Mouse (Mus musculus) intestine, embryonic 16.5 days (tissue): ENCODE results near the gene Zbtb45. TPM values are rescaled to one million over a fixed set of nuclear protein-coding genes. Genes with fewer than 3 reads are reported as not detected.
A peak's percentile ranks its signal among the peaks of the same experiment; 100 is the strongest.

Experiments used
- ATAC-seq: fragments of 200-750 bp; cut with Nextera tagmentation; 2 replicates; pipeline ENCODE4 v1.8.0; 2017; ENCODE audit warnings: moderate TSS enrichment, moderate library complexity
- H3K27ac ChIP-seq: fragments of 300-500 bp; sonication (generic); 2 replicates; pipeline ENCODE4 v1.5.1; 2014; ENCODE audit warnings: mild to moderate bottlenecking, low read length
- H3K27me3 ChIP-seq: fragments of 300-500 bp; sonication (generic); replicated peaks from 2 replicates; pipeline ENCODE4 v1.6.1; 2014; ENCODE audit warnings: low read length, control low read depth, mixed read lengths; ENCODE audit not compliant: control insufficient read depth, insufficient read depth
- H3K36me3 ChIP-seq: fragments of 300-500 bp; sonication (generic); 2 replicates; pipeline ENCODE4 v1.6.1; 2014; ENCODE audit warnings: low read length, control low read depth; ENCODE audit not compliant: control insufficient read depth, insufficient read depth
- H3K4me1 ChIP-seq: fragments of 300-500 bp; sonication (generic); 2 replicates; pipeline ENCODE4 v1.6.1; 2014; ENCODE audit warnings: low read length, control low read depth, mixed read lengths; ENCODE audit not compliant: control insufficient read depth, insufficient read depth
- H3K4me2 ChIP-seq: fragments of 300-500 bp; sonication (generic); 2 replicates; pipeline ENCODE4 v1.6.1; 2014; ENCODE audit warnings: low read depth, low read length, control low read depth
- H3K4me3 ChIP-seq: fragments of 300-500 bp; sonication (generic); 2 replicates; pipeline ENCODE4 v1.5.1; 2014; ENCODE audit warnings: mild to moderate bottlenecking, low read length
- H3K9ac ChIP-seq: fragments of 300-500 bp; sonication (generic); 2 replicates; pipeline ENCODE4 v1.6.1; 2014; ENCODE audit warnings: low read depth, low read length
- H3K9me3 ChIP-seq: fragments of 300-500 bp; sonication (generic); 2 replicates; pipeline ENCODE4 v1.6.1; 2016; ENCODE audit warnings: low read length, control low read depth; ENCODE audit not compliant: control insufficient read depth
- WGBS: fragments of 180-500 bp; shearing (Covaris S2); extraction: QIAGEN DNeasy Blood & Tissue Kit; methylation state at CpG from one replicate; pipeline ENCODE4 v1.1.7; 2014; 5-methylcytosine and 5-hydroxymethylcytosine counted together
- polyA plus RNA-seq: library from polyadenylated mRNA; unstranded; fragments of >200 nt; fragmentation: Nextera tagmentation; extraction: Ambion mirVana; gene quantifications from 2 replicates; pipeline ENCODE4 v1.2.1, GENCODE M21; 2015

Gene Zbtb45
- polyA plus RNA-seq, 1 experiment from 2014 or later = 23.2 TPM

DNA sequence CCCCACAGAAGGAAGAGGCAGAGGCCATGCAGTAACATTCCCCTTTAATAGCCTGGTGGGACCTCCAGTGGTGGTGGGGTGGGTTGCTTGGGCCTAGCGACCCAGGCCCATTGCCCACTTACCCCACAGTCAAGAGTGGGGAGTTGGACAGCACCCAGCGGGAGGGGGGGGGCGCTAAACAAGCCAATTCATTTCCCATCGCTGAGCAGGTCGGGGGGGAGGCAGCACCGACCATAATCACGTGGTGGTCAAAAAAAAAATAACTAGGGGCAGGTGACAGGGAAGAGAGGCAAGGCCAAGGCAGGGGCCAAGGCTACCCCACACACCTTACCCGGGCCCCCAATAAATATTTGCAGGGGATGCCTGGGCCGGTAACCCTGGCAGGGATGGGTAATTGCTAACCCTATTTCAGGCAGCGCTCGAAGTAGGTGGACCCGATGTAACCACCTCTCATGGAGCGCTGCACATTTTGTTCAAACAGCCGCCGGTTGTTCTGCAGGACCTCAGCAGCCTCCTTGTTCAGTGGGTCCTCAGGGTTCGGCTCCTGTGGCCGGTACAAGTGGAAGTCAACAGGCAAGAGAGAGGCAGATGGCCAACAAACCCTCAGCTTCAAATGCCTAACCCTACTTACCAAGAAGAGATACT, 25.5 kb upstream of the Zbtb45 start:
- H3K27me3 ChIP-seq = no peaks in the 10 kb centered on the region
- WGBS = 85% methylated on average over 17 of the region's 17 CpGs
- H3K9me3 ChIP-seq = no peaks in the 10 kb centered on the region
- peak overlapping the region; percentile 76 for H3K27ac ChIP-seq
- 0 out of 2 replicates have a peak overlapping the region, but pooled peaks have one; percentile 70 for H3K4me3 ChIP-seq
- peak overlapping the region; percentile 89 for H3K9ac ChIP-seq
- no peak for ATAC-seq
- H3K4me1 ChIP-seq = peaks cover 33% of the 10 kb centered on the region
- peaks cover 18% of the 10 kb centered on the region for H3K36me3 ChIP-seq
- peak overlapping the region; percentile 78 for H3K4me2 ChIP-seq

DNA sequence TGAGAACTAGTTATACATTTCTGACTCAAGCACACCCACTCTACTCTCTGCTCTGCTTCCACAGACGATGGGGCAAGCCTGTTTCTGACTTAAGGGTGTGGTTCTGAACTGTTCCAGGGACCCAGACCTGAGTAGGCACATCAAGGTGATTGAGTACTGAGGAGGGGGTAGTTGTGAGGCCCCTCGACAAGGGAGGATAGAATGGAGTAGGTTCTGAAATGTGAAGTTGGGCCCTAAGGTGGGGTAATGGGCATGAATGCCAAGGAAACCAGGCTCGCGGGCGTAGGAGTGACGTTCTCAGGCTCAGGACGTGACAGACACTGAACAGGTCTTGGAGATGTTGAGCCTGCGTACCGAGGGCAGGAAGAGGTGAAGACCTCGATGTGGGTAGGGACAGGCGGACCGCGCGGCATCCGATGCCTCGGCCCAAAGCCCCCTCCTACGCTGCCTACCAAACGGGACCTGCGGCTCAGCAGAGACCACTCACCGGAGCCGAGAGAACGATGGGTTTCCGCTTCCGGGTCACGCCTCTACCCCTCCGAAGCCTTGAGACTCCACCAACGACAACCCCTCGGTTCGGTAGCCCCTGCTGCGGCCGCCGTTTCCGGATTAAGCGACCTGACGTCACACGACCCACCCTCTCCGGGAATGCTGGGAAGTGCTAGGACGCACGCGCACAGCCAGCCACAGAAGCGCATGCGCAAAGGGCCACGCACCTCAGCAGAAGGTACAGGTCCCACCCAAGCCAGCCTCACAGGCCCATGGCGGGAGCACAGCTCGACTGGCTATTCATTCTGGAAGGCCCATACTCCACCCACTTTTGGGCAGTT, 24.5 kb upstream of the Zbtb45 start, which contains the start of gene Chmp2a:
TSS of gene Chmp2a (minus strand) at position 660 of the 830 bp plus-strand sequence.
- H3K27me3 ChIP-seq = no peaks in the 10 kb centered on the region
- peak within 1 kb of the TSS; percentile 70 for H3K4me3 ChIP-seq
- H3K27ac ChIP-seq = peak within 1 kb of the TSS; percentile 92
- WGBS = under 1% methylated on average over 45 of the region's 45 CpGs
- H3K9me3 ChIP-seq = no peaks in the 10 kb centered on the region
- H3K4me1 ChIP-seq = peaks cover 33% of the 10 kb centered on the region
- peak within 1 kb of the TSS; percentile 89 for H3K9ac ChIP-seq
- peak; percentile 79 for ATAC-seq
- peak within 1 kb of the TSS; percentile 78 for H3K4me2 ChIP-seq
- H3K36me3 ChIP-seq = peaks cover 27% of the 10 kb centered on the region

GRCm38 (mm10) chr7:13033451-13034147, 23.8 kb upstream of the Zbtb45 start:
- H3K9me3 ChIP-seq = no peaks in the 10 kb centered on the region
- peak overlapping the region; percentile 70 for H3K4me3 ChIP-seq

GRCm38 (mm10) chr7:13032541-13032940, 22.7 kb upstream of the Zbtb45 start:
- H3K36me3 ChIP-seq = peaks cover 45% of the 10 kb centered on the region
- 87% methylated on average over 7 of the region's 7 CpGs for WGBS
- no peaks in the 10 kb centered on the region for H3K9me3 ChIP-seq
- no peak overlapping the region for H3K4me2 ChIP-seq
- H3K9ac ChIP-seq = no peak overlapping the region
- H3K4me3 ChIP-seq = no peak overlapping the region
- ATAC-seq = no peak
- H3K27ac ChIP-seq = no peak overlapping the region
- H3K4me1 ChIP-seq = peaks cover 29% of the 10 kb centered on the region
- H3K27me3 ChIP-seq = no peaks in the 10 kb centered on the region

More at GRCm38 (mm10) chr7:13033451-13034147, 23.8 kb upstream of the Zbtb45 start:
- Histone ChIP-seq H3K4me1 (peaks cover 29% of the 10 kb centered on the region), H3K4me2 (peak overlapping the region; percentile 78), H3K9ac (peak overlapping the region; percentile 89), H3K27ac (peak overlapping the region; percentile 92), H3K36me3 (peaks cover 35% of the 10 kb centered on the region), H3K27me3 (no peaks in the 10 kb centered on the region)
- WGBS = 37% methylated on average over 13 of the region's 13 CpGs
- ATAC-seq = no peak

GRCm38 (mm10) chr7:13031983-13032382, 22.1 kb upstream of the Zbtb45 start:
- Histone ChIP-seq H3K4me2 (no peak overlapping the region), H3K4me3 (no peak overlapping the region), H3K9ac (no peak overlapping the region), H3K27ac (no peak overlapping the region), H3K36me3 (peaks cover 47% of the 10 kb centered on the region), H3K4me1 (peaks cover 29% of the 10 kb centered on the region), H3K27me3 (no peaks in the 10 kb centered on the region), H3K9me3 (no peaks in the 10 kb centered on the region)
- ATAC-seq = no peak
- WGBS = 76% methylated on average over 2 of the region's 2 CpGs

DNA sequence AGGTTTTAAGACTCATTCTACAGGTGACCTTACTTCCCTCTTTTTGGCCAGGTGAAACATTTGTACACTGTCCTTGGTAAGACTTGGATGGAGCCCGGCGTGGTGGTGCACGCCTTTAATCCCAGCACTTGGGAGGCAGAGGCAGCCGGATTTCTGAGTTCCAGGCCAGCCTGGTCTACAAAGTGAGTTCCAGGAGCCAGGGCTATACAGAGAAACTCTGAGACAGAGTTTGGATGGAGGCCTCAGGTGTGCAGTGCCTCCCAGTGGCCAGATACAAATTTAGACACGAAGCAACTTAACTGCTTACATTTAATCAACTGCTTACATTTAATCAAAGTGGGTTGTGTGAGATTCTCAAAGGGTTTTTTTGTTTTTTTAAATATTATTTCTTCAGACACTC, 21.2 kb upstream of the Zbtb45 start:
- Histone ChIP-seq H3K4me3 (no peak overlapping the region), H3K36me3 (peaks cover 47% of the 10 kb centered on the region), H3K27ac (no peak overlapping the region), H3K4me2 (no peak overlapping the region), H3K4me1 (peaks cover 26% of the 10 kb centered on the region), H3K27me3 (no peaks in the 10 kb centered on the region), H3K9me3 (no peaks in the 10 kb centered on the region), H3K9ac (no peak overlapping the region)
- WGBS = 72% methylated on average over 5 of the region's 5 CpGs
- ATAC-seq = no peak

GRCm38 (mm10) chr7:13028986-13029385, 19.2 kb upstream of the Zbtb45 start:
- no peak overlapping the region for H3K9ac ChIP-seq
- ATAC-seq = no peak

GRCm38 (mm10) chr7:13025511-13026112, 15.8 kb upstream of the Zbtb45 start:
- H3K9me3 ChIP-seq = no peaks in the 10 kb centered on the region
- peak overlapping the region; percentile 98 for H3K9ac ChIP-seq
- no peak for ATAC-seq
- peaks cover 21% of the 10 kb centered on the region for H3K4me1 ChIP-seq
- H3K4me3 ChIP-seq = peak overlapping the region; percentile 93
- H3K27me3 ChIP-seq = no peaks in the 10 kb centered on the region
- WGBS = 26% methylated on average over 4 of the region's 4 CpGs
- peaks cover 32% of the 10 kb centered on the region for H3K36me3 ChIP-seq
- H3K27ac ChIP-seq = no peak overlapping the region
- peak overlapping the region; percentile 92 for H3K4me2 ChIP-seq

More at GRCm38 (mm10) chr7:13028986-13029385, 19.2 kb upstream of the Zbtb45 start:
- WGBS = 92% methylated on average over 4 of the region's 4 CpGs
- Histone ChIP-seq H3K27me3 (no peaks in the 10 kb centered on the region), H3K4me3 (no peak overlapping the region), H3K9me3 (no peaks in the 10 kb centered on the region), H3K4me1 (peaks cover 26% of the 10 kb centered on the region), H3K4me2 (no peak overlapping the region), H3K36me3 (peaks cover 42% of the 10 kb centered on the region), H3K27ac (no peak overlapping the region)

DNA sequence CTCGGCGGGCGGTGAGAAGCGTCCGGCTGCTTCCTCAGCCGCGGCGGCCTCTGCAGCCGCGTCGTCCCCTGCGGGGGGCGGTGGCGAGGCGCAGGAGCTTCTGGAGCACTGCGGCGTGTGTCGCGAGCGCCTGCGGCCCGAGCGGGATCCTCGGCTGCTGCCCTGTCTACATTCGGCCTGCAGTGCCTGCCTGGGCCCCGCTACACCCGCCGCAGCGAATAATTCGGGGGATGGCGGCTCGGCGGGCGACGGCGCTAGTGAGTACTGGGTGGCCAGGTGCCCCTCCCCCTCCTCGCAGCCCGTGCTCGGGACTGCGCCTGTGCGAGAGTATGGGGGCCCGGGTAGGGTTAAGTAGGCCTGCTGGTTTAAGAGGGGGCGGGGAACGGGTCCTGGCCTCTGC, 15.0 kb upstream of the Zbtb45 start:
- under 1% methylated on average over 31 of the region's 44 CpGs for WGBS
- no peaks in the 10 kb centered on the region for H3K9me3 ChIP-seq
- peak overlapping the region; percentile 99 for H3K27ac ChIP-seq
- H3K9ac ChIP-seq = peak overlapping the region; percentile 98
- ATAC-seq = peak; percentile 67
- peaks cover 24% of the 10 kb centered on the region for H3K36me3 ChIP-seq
- H3K4me2 ChIP-seq = peak overlapping the region; percentile 92
- no peaks in the 10 kb centered on the region for H3K27me3 ChIP-seq
- H3K4me3 ChIP-seq = peak overlapping the region; percentile 93
- H3K4me1 ChIP-seq = peaks cover 21% of the 10 kb centered on the region
